Mouse (Mus musculus): ENCODE data around the gene Adamts1. TPM values are rescaled to one million over a fixed set of nuclear protein-coding genes. Genes with fewer than 3 reads are reported as not detected.

Gene Adamts1
- polyA plus RNA-seq, 1 experiment from 2014 or later, result 14.8 TPM

DNA sequence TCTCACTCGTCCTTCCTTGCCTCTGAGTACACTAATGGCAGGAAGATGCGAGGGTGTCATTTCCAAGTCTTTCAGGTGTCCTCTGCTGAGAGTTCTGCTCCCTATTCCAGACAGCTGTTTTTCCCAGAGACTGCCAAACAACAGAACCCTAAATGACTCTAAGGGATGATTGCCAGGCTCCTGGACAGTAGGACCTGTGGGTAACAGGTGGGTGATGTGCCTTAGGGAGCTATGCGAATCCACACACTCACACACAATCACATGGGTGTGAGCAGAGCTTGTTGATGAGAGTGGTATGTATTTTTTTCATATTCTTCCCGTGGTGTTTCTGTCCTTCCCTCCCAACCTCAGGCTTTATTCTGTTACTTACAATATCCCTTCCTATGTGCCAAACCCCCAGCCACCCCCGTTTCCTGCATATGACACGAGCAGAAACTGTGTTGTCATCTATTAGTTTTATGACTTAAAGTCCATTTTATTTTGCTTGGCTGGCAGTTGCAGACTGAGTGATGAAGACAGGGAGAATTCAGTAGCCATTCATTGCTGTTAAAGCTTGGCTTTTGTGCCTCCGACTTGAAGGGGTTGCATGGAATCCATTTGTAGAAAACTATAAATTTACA lies 41.8 kb downstream of the Adamts1 start:
- H3K4me2 ChIP-seq, result no peak overlapping the region
- no peaks in the 10 kb centered on the region for H3K27me3 ChIP-seq
- H3K4me1 ChIP-seq (replicated peaks), result no peaks in the 10 kb centered on the region
- WGBS, result 88% methylated on average over 7 of the region's 7 CpGs
- H3K36me3 ChIP-seq, result no peaks in the 10 kb centered on the region
- H3K4me3 ChIP-seq, result no peak overlapping the region
- ATAC-seq (ENCODE audit: low FRiP score), result no peak
- no peak overlapping the region for H3K9ac ChIP-seq
- no peak overlapping the region for H3K27ac ChIP-seq
- no peaks in the 10 kb centered on the region for H3K9me3 ChIP-seq

- 64% methylated on average over 14 of the region's 14 CpGs for WGBS
- H3K4me2 ChIP-seq, result no peak overlapping the region
These were observed 46.7 kb downstream of the Adamts1 start for GRCm38 (mm10) chr16:85756101-85756819.

DNA sequence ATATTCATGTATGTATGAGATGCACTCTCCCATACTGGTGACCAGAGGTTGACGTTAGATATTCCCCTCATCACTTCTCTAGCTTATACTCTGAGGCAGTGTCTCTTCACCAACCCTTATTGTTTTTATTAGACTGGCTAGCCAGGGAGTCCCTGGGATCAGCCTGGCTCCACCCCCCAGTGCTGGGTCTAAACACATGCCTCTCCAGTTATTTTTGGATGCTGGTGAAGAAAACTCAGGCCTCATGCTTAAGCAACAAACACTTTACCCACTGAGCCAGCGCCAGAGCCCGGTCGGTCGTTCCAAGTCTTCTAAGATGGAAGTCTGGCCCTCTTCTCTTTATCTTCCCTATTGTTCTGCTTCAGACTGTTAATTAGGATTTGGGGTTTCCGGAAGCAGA lies 53.6 kb downstream of the Adamts1 start:
- no peak for ATAC-seq (ENCODE audit: low FRiP score)
- H3K4me2 ChIP-seq, result no peak overlapping the region
- no peaks in the 10 kb centered on the region for H3K36me3 ChIP-seq
- H3K9ac ChIP-seq, result no peak overlapping the region
- H3K9me3 ChIP-seq, result no peaks in the 10 kb centered on the region
- 80% methylated on average over 6 of the region's 6 CpGs for WGBS
- no peak overlapping the region for H3K4me3 ChIP-seq
- H3K27ac ChIP-seq, result no peak overlapping the region
- H3K4me1 ChIP-seq (replicated peaks), result no peaks in the 10 kb centered on the region
- H3K27me3 ChIP-seq, result no peaks in the 10 kb centered on the region

More at GRCm38 (mm10) chr16:85756101-85756819, 46.7 kb downstream of the Adamts1 start:
- Histone ChIP-seq H3K36me3 (no peaks in the 10 kb centered on the region), H3K27ac (no peak overlapping the region), H3K4me1 (replicated peaks) (no peaks in the 10 kb centered on the region), H3K27me3 (no peaks in the 10 kb centered on the region), H3K9ac (no peak overlapping the region), H3K4me3 (no peak overlapping the region), H3K9me3 (no peaks in the 10 kb centered on the region)
- no peak for ATAC-seq (ENCODE audit: low FRiP score)

DNA sequence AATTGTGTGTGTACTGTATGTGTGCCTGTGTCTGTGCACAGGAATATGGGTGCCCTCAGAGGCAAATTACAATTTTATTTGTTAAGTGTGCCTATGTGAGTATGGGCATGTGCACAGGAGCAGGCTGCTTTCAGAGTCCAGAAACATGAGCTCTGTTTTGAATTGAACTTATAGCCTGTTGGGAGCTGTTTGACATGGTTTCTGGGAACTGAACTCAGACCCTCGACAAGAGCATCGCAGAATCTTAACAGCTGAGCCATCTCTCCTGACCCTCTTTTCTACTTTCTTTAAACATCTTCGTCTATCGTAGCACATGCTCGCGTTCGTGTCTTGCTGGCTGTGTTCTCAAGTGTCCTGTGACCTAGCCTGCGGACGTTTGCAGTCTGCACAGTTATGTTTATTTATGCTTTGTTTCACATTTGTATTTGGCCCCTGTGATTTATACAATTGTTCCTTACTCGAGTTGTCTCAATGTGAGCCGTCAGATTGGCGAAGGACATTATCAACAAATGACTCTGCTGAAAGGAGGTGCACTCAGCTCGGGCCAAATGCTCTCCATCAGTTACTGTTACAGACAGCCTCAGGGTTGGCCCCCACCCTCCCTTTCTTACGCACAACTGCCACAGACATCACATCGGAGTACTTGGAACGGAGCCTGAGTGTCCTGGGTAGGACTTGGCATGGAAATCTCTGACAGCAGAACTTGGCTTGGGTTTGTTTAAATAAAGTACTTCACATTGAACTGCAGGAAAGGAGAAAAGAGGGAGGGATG lies 55.1 kb downstream of the Adamts1 start:
- Histone ChIP-seq H3K4me2 (no peak overlapping the region; the same call in 1 of the 2 replicates), H3K4me1 (replicated peaks) (no peaks in the 10 kb centered on the region), H3K9me3 (no peaks in the 10 kb centered on the region), H3K4me3 (no peak overlapping the region), H3K27ac (no peak overlapping the region), H3K36me3 (no peaks in the 10 kb centered on the region), H3K27me3 (no peaks in the 10 kb centered on the region), H3K9ac (no peak overlapping the region)
- ATAC-seq (ENCODE audit: low FRiP score), result peak; percentile 95
- 54% methylated on average over 16 of the region's 16 CpGs for WGBS

GRCm38 (mm10) chr16:85746386-85746785 lies 56.5 kb downstream of the Adamts1 start:
- H3K4me2 ChIP-seq, result no peak overlapping the region
- no peak overlapping the region for H3K9ac ChIP-seq
- no peaks in the 10 kb centered on the region for H3K9me3 ChIP-seq
- no peaks in the 10 kb centered on the region for H3K27me3 ChIP-seq
- WGBS, result 86% methylated on average over 3 of the region's 3 CpGs
- H3K4me1 ChIP-seq (replicated peaks), result no peaks in the 10 kb centered on the region
- H3K27ac ChIP-seq, result no peak overlapping the region
- H3K36me3 ChIP-seq, result no peaks in the 10 kb centered on the region
- ATAC-seq (ENCODE audit: low FRiP score), result no peak
- no peak overlapping the region for H3K4me3 ChIP-seq

Other genes starting within 250 kb of the Adamts1 start
- 3.2 and 3.4 TPM in 2 replicates for gene Cyyr1, start 249.7 kb downstream of the Adamts1 start, polyA plus RNA-seq (2015; fragmentation: Nextera tagmentation; extraction: Ambion mirVana)
- gene Adamts5, start 98.7 kb upstream of the Adamts1 start, polyA plus RNA-seq (2015; fragmentation: Nextera tagmentation; extraction: Ambion mirVana), result 3.5 and 4.1 TPM in 2 replicates